Mouse (Mus musculus): ENCODE measurements around the gene Aurka. TPM values are rescaled to one million over a fixed set of nuclear protein-coding genes. Genes with fewer than 3 reads are reported as not detected.

Aurka gene
- total and polyA plus RNA-seq, 2 experiments from 2014 or later: 5.9 to 7.6 TPM

DNA sequence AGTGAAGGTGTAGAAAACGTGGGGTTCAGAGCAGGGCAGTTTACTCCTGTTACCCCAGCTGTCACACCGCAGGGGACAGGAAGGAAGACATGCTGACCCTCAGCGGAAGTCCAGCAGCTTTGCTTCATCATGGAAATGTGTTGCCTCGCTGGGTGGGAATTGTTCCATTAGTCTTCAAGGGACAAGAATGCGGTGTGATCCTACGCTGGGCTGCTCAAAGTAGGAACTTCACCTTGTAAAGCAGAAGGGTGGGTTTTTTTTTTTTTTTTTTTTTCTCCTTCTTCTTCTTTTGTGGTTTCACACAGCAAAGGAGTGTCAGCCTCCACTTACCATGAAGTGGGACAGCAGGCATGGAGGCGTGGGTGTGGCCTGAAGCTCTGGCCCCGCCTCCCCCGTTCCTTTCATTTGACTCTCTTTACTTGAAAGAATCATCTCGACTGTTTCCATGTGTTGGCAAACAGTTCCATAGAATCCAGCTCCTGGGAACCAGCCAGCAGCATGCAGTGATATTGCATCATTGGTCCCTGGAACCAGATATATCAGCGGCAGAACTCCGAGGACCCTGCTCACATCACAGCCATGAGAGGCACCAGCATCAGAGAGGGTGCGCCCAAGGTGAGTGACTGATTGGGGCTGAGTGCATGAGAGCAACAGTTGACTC lies 23.2 kb upstream of the Aurka start, which contains the start of gene Cass4:
Gene Cass4 (plus strand): TSS at position 404 of the 661 bp plus-strand sequence.
- no peak for DNase-seq (ENCODE audit: low spot score)
- WGBS: 45% methylated on average over 13 of the region's 13 CpGs
- no peak for ATAC-seq (ENCODE audit: low FRiP score)
- Histone ChIP-seq H3K27me3 (ENCODE audit: insufficient read depth, low read length) (no peaks in the 10 kb centered on the region), H3K4me1 (ENCODE audit: insufficient read depth, low read length) (no peaks in the 10 kb centered on the region), H3K36me3 (ENCODE audit: insufficient read depth, low read length) (no peaks in the 10 kb centered on the region), H3K27ac (ENCODE audit: low read depth, low read length) (no peak within 1 kb of the TSS), H3K9ac (replicated peaks; ENCODE audit: low read length, poor library complexity, severe bottlenecking) (no peak within 1 kb of the TSS), H3K9me3 (ENCODE audit: low read length) (no peaks in the 10 kb centered on the region), H3K4me3 (ENCODE audit: low read depth, low read length) (no peak within 1 kb of the TSS), H3K4me2 (ENCODE audit: low read depth, low read length, poor library complexity, severe bottlenecking) (no peak within 1 kb of the TSS)
- no peak for TF ChIP-seq CTCF (IDR thresholded peaks at IDR 0.05)

- 75% methylated on average over 10 of the region's 10 CpGs for WGBS
- no peaks in the 10 kb centered on the region for H3K4me1 ChIP-seq (ENCODE audit: insufficient read depth, low read length)
- ATAC-seq (ENCODE audit: low FRiP score) (no peak), DNase-seq (ENCODE audit: low spot score) (no peak)
- no peak overlapping the region for H3K9ac ChIP-seq (replicated peaks; ENCODE audit: low read length, poor library complexity, severe bottlenecking)
- no peak overlapping the region for H3K4me2 ChIP-seq (ENCODE audit: low read depth, low read length, poor library complexity, severe bottlenecking)
- H3K4me3 ChIP-seq (ENCODE audit: low read depth, low read length): no peak overlapping the region
- no peak overlapping the region for H3K27ac ChIP-seq (ENCODE audit: low read depth, low read length)
- no peaks in the 10 kb centered on the region for H3K36me3 ChIP-seq (ENCODE audit: insufficient read depth, low read length)
- H3K27me3 ChIP-seq (ENCODE audit: insufficient read depth, low read length): no peaks in the 10 kb centered on the region
- no peaks in the 10 kb centered on the region for H3K9me3 ChIP-seq (ENCODE audit: low read length)
- TF ChIP-seq CTCF (IDR thresholded peaks at IDR 0.05): no peak
Observed at GRCm38 (mm10) chr2:172392041-172392521, 21.7 kb upstream of the Aurka start.

DNA sequence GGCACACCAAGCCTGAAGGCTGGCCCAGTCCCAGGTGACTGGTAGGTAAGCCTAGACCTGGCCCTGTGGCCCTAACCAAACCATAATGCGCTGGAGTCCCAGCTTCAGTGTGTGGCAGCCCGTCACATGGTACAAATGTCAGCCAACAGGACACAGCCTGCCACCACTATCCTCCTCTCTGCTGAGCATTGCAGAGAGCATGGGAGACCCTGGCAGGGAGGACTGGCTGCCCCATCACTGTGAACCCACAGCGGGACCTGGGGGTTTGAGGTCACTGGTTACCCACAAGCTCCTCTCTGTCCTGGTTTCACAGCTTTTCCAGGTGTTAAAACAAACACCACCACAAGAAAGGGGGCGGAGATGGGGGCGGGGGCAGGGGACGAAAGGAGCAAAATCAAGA lies 20.0 kb upstream of the Aurka start:
- ATAC-seq (ENCODE audit: low FRiP score): no peak
- WGBS: 54% methylated on average over 6 of the region's 6 CpGs

GRCm38 (mm10) chr2:172384715-172385114 lies 14.4 kb upstream of the Aurka start:
- 89% methylated on average over 3 of the region's 3 CpGs for WGBS
- no peak for DNase-seq (ENCODE audit: low spot score)

More for the DNA sequence above, 20.0 kb upstream of the Aurka start:
- Histone ChIP-seq H3K4me1 (ENCODE audit: insufficient read depth, low read length) (no peaks in the 10 kb centered on the region), H3K4me2 (ENCODE audit: low read depth, low read length, poor library complexity, severe bottlenecking) (no peak overlapping the region), H3K4me3 (ENCODE audit: low read depth, low read length) (no peak overlapping the region), H3K9ac (replicated peaks; ENCODE audit: low read length, poor library complexity, severe bottlenecking) (no peak overlapping the region), H3K27ac (ENCODE audit: low read depth, low read length) (no peak overlapping the region), H3K36me3 (ENCODE audit: insufficient read depth, low read length) (no peaks in the 10 kb centered on the region), H3K9me3 (ENCODE audit: low read length) (no peaks in the 10 kb centered on the region), H3K27me3 (ENCODE audit: insufficient read depth, low read length) (no peaks in the 10 kb centered on the region)
- DNase-seq (ENCODE audit: low spot score): no peak
- no peak for TF ChIP-seq CTCF (IDR thresholded peaks at IDR 0.05)

DNA sequence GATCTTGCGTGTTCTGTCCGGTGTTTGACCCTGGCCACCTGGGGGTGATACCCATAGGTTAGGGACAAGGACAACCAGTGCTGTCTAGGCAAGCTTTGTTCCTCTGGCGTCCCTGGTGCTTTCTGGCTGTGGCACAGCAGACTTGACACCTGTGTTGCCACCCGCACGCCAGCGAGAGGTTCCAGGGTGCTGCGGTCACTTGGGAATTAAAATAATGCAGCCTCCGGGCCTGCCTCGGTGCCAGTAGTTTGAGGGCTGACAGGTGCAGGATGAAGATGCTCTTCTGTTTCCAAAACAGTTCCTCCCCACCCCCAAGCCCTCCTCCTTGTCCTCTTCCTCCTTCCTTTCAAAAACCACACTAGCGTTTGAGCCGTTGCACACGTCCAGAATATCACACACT lies 11.6 kb upstream of the Aurka start:
- 89% methylated on average over 12 of the region's 12 CpGs for WGBS
- Histone ChIP-seq H3K9me3 (ENCODE audit: low read length) (no peaks in the 10 kb centered on the region), H3K4me3 (ENCODE audit: low read depth, low read length) (no peak overlapping the region), H3K4me1 (ENCODE audit: insufficient read depth, low read length) (no peaks in the 10 kb centered on the region), H3K27ac (ENCODE audit: low read depth, low read length) (no peak overlapping the region), H3K9ac (replicated peaks; ENCODE audit: low read length, poor library complexity, severe bottlenecking) (no peak overlapping the region), H3K4me2 (ENCODE audit: low read depth, low read length, poor library complexity, severe bottlenecking) (no peak overlapping the region), H3K27me3 (ENCODE audit: insufficient read depth, low read length) (no peaks in the 10 kb centered on the region), H3K36me3 (ENCODE audit: insufficient read depth, low read length) (peaks cover 52% of the 10 kb centered on the region)
- TF ChIP-seq CTCF (IDR thresholded peaks at IDR 0.05): no peak
- no peak for DNase-seq (ENCODE audit: low spot score)
- ATAC-seq (ENCODE audit: low FRiP score): no peak

More at GRCm38 (mm10) chr2:172384715-172385114, 14.4 kb upstream of the Aurka start:
- Histone ChIP-seq H3K9me3 (ENCODE audit: low read length) (no peaks in the 10 kb centered on the region), H3K27ac (ENCODE audit: low read depth, low read length) (no peak overlapping the region), H3K4me2 (ENCODE audit: low read depth, low read length, poor library complexity, severe bottlenecking) (no peak overlapping the region), H3K4me3 (ENCODE audit: low read depth, low read length) (no peak overlapping the region), H3K36me3 (ENCODE audit: insufficient read depth, low read length) (peaks cover 32% of the 10 kb centered on the region), H3K9ac (replicated peaks; ENCODE audit: low read length, poor library complexity, severe bottlenecking) (no peak overlapping the region), H3K4me1 (ENCODE audit: insufficient read depth, low read length) (no peaks in the 10 kb centered on the region), H3K27me3 (ENCODE audit: insufficient read depth, low read length) (no peaks in the 10 kb centered on the region)
- no peak for TF ChIP-seq CTCF (IDR thresholded peaks at IDR 0.05)
- no peak for ATAC-seq (ENCODE audit: low FRiP score)

DNA sequence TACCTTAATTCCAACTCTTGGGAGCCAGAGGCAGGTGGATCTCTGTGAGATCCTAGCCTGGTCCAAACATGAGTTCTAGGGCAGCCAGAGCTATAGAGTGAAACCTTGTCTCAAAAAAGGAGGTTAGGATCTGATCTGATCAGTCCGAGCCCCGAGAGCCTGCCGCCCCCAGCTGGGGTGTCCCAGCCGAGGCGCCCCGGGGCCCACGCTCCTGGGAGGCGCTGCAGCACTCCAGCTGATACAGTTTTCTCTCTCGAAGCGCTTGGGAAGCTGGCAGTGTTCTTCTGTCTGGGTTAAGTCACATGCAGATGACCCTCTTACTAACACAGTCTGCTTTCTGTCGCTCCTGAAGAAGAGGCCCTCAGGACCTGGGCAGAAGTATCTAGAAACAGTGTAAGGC lies 11.0 kb upstream of the Aurka start:
- ATAC-seq (ENCODE audit: low FRiP score) (no peak), DNase-seq (ENCODE audit: low spot score) (no peak)
- no peaks in the 10 kb centered on the region for H3K9me3 ChIP-seq (ENCODE audit: low read length)
- no peak overlapping the region for H3K9ac ChIP-seq (replicated peaks; ENCODE audit: low read length, poor library complexity, severe bottlenecking)
- no peaks in the 10 kb centered on the region for H3K27me3 ChIP-seq (ENCODE audit: insufficient read depth, low read length)
- no peak for TF ChIP-seq CTCF (IDR thresholded peaks at IDR 0.05)
- H3K4me2 ChIP-seq (ENCODE audit: low read depth, low read length, poor library complexity, severe bottlenecking): no peak overlapping the region
- H3K4me3 ChIP-seq (ENCODE audit: low read depth, low read length): no peak overlapping the region
- 96% methylated on average over 11 of the region's 11 CpGs for WGBS
- H3K36me3 ChIP-seq (ENCODE audit: insufficient read depth, low read length): peaks cover 56% of the 10 kb centered on the region
- no peak overlapping the region for H3K27ac ChIP-seq (ENCODE audit: low read depth, low read length)
- H3K4me1 ChIP-seq (ENCODE audit: insufficient read depth, low read length): no peaks in the 10 kb centered on the region
